Mouse (Mus musculus) liver, adult 2 months (tissue): ENCODE results near the gene Cd68.

ENCODE experiments used
- CTCF ChIP-seq: fragments of 200-500 bp; IDR thresholded peaks from 2 replicates; pipeline ENCODE4 v1.5.1; 2011; ENCODE audit warnings: low read depth, low read length, control low read depth
- POLR2A ChIP-seq: fragments of 200-500 bp; IDR thresholded peaks from 2 replicates; pipeline ENCODE4 v1.6.1; 2011; ENCODE audit warnings: low read length, control low read depth; ENCODE audit not compliant: insufficient read depth; ENCODE audit errors: extremely low read depth

GRCm38 (mm10) chr11:69665457-69665960, 444 bp downstream of the Cd68 start:
- TF ChIP-seq CTCF, result no peak
- no peak for TF ChIP-seq POLR2A
